Mouse (Mus musculus): ENCODE data around the gene Adgrl3. TPM values are rescaled to one million over a fixed set of nuclear protein-coding genes. Genes with fewer than 3 reads are reported as not detected.

Gene Adgrl3
- polyA plus RNA-seq, 1 experiment from 2014 or later: 5.5 TPM

- TF ChIP-seq CTCF (IDR thresholded peaks at IDR 0.05; ENCODE audit: low read depth): no peak
- H3K4me1 ChIP-seq (replicated peaks; ENCODE audit: control insufficient read depth, insufficient read depth): no peaks in the 10 kb centered on the region
- DNase-seq (ENCODE audit: low spot score) (no peak), ATAC-seq (ENCODE audit: low FRiP score, low TSS enrichment) (no peak)
- no peaks in the 10 kb centered on the region for H3K9me3 ChIP-seq (ENCODE audit: control insufficient read depth, low read length)
- H3K4me3 ChIP-seq (ENCODE audit: low read depth, low read length): no peak overlapping the region
- no peaks in the 10 kb centered on the region for H3K36me3 ChIP-seq (ENCODE audit: control insufficient read depth, insufficient read depth, low read length)
- H3K27ac ChIP-seq (replicated peaks): no peak overlapping the region
- no peak overlapping the region for H3K9ac ChIP-seq (ENCODE audit: low read length)
- WGBS: 83% methylated on average over 7 of the region's 7 CpGs
- H3K27me3 ChIP-seq (ENCODE audit: control insufficient read depth, insufficient read depth, low read length): no peaks in the 10 kb centered on the region
- no peak overlapping the region for H3K4me2 ChIP-seq (replicated peaks; ENCODE audit: low read depth)
Observed at GRCm38 (mm10) chr5:81757093-81757725, 737.3 kb downstream of the Adgrl3 start.

GRCm38 (mm10) chr5:81776234-81776633 lies 756.3 kb downstream of the Adgrl3 start:
- no peaks in the 10 kb centered on the region for H3K27me3 ChIP-seq (ENCODE audit: control insufficient read depth, insufficient read depth, low read length)
- DNase-seq (ENCODE audit: low spot score) (no peak), ATAC-seq (ENCODE audit: low FRiP score, low TSS enrichment) (no peak)
- no peak overlapping the region for H3K9ac ChIP-seq (ENCODE audit: low read length)
- H3K4me3 ChIP-seq (ENCODE audit: low read depth, low read length): no peak overlapping the region
- 87% methylated on average over 5 of the region's 5 CpGs for WGBS
- H3K4me2 ChIP-seq (replicated peaks; ENCODE audit: low read depth): no peak overlapping the region
- H3K36me3 ChIP-seq (ENCODE audit: control insufficient read depth, insufficient read depth, low read length): no peaks in the 10 kb centered on the region
- no peak overlapping the region for H3K27ac ChIP-seq (replicated peaks)
- TF ChIP-seq EP300 (optimal IDR thresholded peaks at IDR 0.05) (no peak), CTCF (IDR thresholded peaks at IDR 0.05; ENCODE audit: low read depth) (no peak)
- H3K4me1 ChIP-seq (replicated peaks; ENCODE audit: control insufficient read depth, insufficient read depth): no peaks in the 10 kb centered on the region
- no peaks in the 10 kb centered on the region for H3K9me3 ChIP-seq (ENCODE audit: control insufficient read depth, low read length)

GRCm38 (mm10) chr5:81776746-81777145 lies 756.8 kb downstream of the Adgrl3 start:
- no peaks in the 10 kb centered on the region for H3K9me3 ChIP-seq (ENCODE audit: control insufficient read depth, low read length)
- TF ChIP-seq CTCF (IDR thresholded peaks at IDR 0.05; ENCODE audit: low read depth): no peak
- no peak for TF ChIP-seq EP300 (optimal IDR thresholded peaks at IDR 0.05)
- H3K4me2 ChIP-seq (replicated peaks; ENCODE audit: low read depth): no peak overlapping the region
- no peak overlapping the region for H3K4me3 ChIP-seq (ENCODE audit: low read depth, low read length)
- no peak for DNase-seq (ENCODE audit: low spot score)
- no peaks in the 10 kb centered on the region for H3K4me1 ChIP-seq (replicated peaks; ENCODE audit: control insufficient read depth, insufficient read depth)
- H3K9ac ChIP-seq (ENCODE audit: low read length): no peak overlapping the region
- no peaks in the 10 kb centered on the region for H3K27me3 ChIP-seq (ENCODE audit: control insufficient read depth, insufficient read depth, low read length)
- whole genome bisulfite sequencing: 80% methylated on average over 5 of the region's 5 CpGs
- H3K27ac ChIP-seq (replicated peaks): no peak overlapping the region
- H3K36me3 ChIP-seq (ENCODE audit: control insufficient read depth, insufficient read depth, low read length): no peaks in the 10 kb centered on the region
- no peak for ATAC-seq (ENCODE audit: low FRiP score, low TSS enrichment)

- H3K27ac ChIP-seq (replicated peaks): no peak overlapping the region
- H3K4me1 ChIP-seq (replicated peaks; ENCODE audit: control insufficient read depth, insufficient read depth): no peaks in the 10 kb centered on the region
- H3K27me3 ChIP-seq (ENCODE audit: control insufficient read depth, insufficient read depth, low read length): no peaks in the 10 kb centered on the region
- WGBS: 38% methylated on average over 8 of the region's 8 CpGs
- H3K36me3 ChIP-seq (ENCODE audit: control insufficient read depth, insufficient read depth, low read length): no peaks in the 10 kb centered on the region
- no peak for TF ChIP-seq CTCF (IDR thresholded peaks at IDR 0.05; ENCODE audit: low read depth)
- TF ChIP-seq EP300 (optimal IDR thresholded peaks at IDR 0.05): no peak
- ATAC-seq (ENCODE audit: low FRiP score, low TSS enrichment) (no peak), DNase-seq (ENCODE audit: low spot score) (no peak)
- H3K9me3 ChIP-seq (ENCODE audit: control insufficient read depth, low read length): no peaks in the 10 kb centered on the region
- H3K9ac ChIP-seq (ENCODE audit: low read length): no peak overlapping the region
- H3K4me3 ChIP-seq (ENCODE audit: low read depth, low read length): no peak overlapping the region
- H3K4me2 ChIP-seq (replicated peaks; ENCODE audit: low read depth): no peak overlapping the region
Observed at GRCm38 (mm10) chr5:81784770-81785169, 764.8 kb downstream of the Adgrl3 start.

- Histone ChIP-seq H3K9ac (ENCODE audit: low read length) (no peak overlapping the region), H3K27me3 (ENCODE audit: control insufficient read depth, insufficient read depth, low read length) (no peaks in the 10 kb centered on the region), H3K27ac (replicated peaks) (no peak overlapping the region), H3K36me3 (ENCODE audit: control insufficient read depth, insufficient read depth, low read length) (no peaks in the 10 kb centered on the region), H3K4me2 (replicated peaks; ENCODE audit: low read depth) (no peak overlapping the region), H3K4me3 (ENCODE audit: low read depth, low read length) (no peak overlapping the region), H3K4me1 (replicated peaks; ENCODE audit: control insufficient read depth, insufficient read depth) (no peaks in the 10 kb centered on the region), H3K9me3 (ENCODE audit: control insufficient read depth, low read length) (no peaks in the 10 kb centered on the region)
- TF ChIP-seq CTCF (IDR thresholded peaks at IDR 0.05; ENCODE audit: low read depth): no peak
- no peak for TF ChIP-seq EP300 (optimal IDR thresholded peaks at IDR 0.05)
- 63% methylated on average over 1 of the region's 1 CpGs for WGBS
- DNase-seq (ENCODE audit: low spot score) (no peak), ATAC-seq (ENCODE audit: low FRiP score, low TSS enrichment) (no peak)
Observed at GRCm38 (mm10) chr5:81790710-81791109, 770.8 kb downstream of the Adgrl3 start.

GRCm38 (mm10) chr5:81794125-81794524 lies 774.2 kb downstream of the Adgrl3 start:
- DNase-seq (ENCODE audit: low spot score): no peak
- Histone ChIP-seq H3K4me3 (ENCODE audit: low read depth, low read length) (no peak overlapping the region), H3K9me3 (ENCODE audit: control insufficient read depth, low read length) (no peaks in the 10 kb centered on the region), H3K9ac (ENCODE audit: low read length) (no peak overlapping the region), H3K4me2 (replicated peaks; ENCODE audit: low read depth) (no peak overlapping the region), H3K4me1 (replicated peaks; ENCODE audit: control insufficient read depth, insufficient read depth) (no peaks in the 10 kb centered on the region), H3K27ac (replicated peaks) (no peak overlapping the region), H3K27me3 (ENCODE audit: control insufficient read depth, insufficient read depth, low read length) (no peaks in the 10 kb centered on the region), H3K36me3 (ENCODE audit: control insufficient read depth, insufficient read depth, low read length) (no peaks in the 10 kb centered on the region)
- ATAC-seq (ENCODE audit: low FRiP score, low TSS enrichment): no peak
- WGBS: 94% methylated on average over 9 of the region's 9 CpGs
- TF ChIP-seq EP300 (optimal IDR thresholded peaks at IDR 0.05): no peak
- TF ChIP-seq CTCF (IDR thresholded peaks at IDR 0.05; ENCODE audit: low read depth): no peak

Data from stomach, postnatal 0 days (tissue).